Mouse (Mus musculus) thymus, adult 2 months (tissue): Measurements from ENCODE around the gene Coq2.

ENCODE experiments used
- CTCF ChIP-seq: fragments of 200-500 bp; IDR thresholded peaks from 2 replicates; pipeline ENCODE4 v1.5.1; 2012; ENCODE audit warnings: mild to moderate bottlenecking, control low read depth, low read length, moderate library complexity, borderline replicate concordance; ENCODE audit not compliant: control insufficient read depth, poor library complexity, insufficient read depth; ENCODE audit errors: extremely low read depth
- POLR2A ChIP-seq: fragments of 200-500 bp; IDR thresholded peaks from 2 replicates; pipeline ENCODE4 v1.6.1; 2012; ENCODE audit warnings: mild to moderate bottlenecking, low read length, control low read depth, moderate library complexity; ENCODE audit not compliant: control insufficient read depth, poor library complexity, insufficient read depth; ENCODE audit errors: extremely low read depth

GRCm38 (mm10) chr5:100666965-100667364 is 8.0 kb downstream of the Coq2 start:
- TF ChIP-seq CTCF, result no peak
- no peak for TF ChIP-seq POLR2A
